Mouse (Mus musculus): ENCODE measurements around the gene Fam20c. TPM values are rescaled to one million over a fixed set of nuclear protein-coding genes. Genes with fewer than 3 reads are reported as not detected.

Fam20c gene
- polyA plus RNA-seq, 1 experiment from 2014 or later, result 11.2 TPM

DNA sequence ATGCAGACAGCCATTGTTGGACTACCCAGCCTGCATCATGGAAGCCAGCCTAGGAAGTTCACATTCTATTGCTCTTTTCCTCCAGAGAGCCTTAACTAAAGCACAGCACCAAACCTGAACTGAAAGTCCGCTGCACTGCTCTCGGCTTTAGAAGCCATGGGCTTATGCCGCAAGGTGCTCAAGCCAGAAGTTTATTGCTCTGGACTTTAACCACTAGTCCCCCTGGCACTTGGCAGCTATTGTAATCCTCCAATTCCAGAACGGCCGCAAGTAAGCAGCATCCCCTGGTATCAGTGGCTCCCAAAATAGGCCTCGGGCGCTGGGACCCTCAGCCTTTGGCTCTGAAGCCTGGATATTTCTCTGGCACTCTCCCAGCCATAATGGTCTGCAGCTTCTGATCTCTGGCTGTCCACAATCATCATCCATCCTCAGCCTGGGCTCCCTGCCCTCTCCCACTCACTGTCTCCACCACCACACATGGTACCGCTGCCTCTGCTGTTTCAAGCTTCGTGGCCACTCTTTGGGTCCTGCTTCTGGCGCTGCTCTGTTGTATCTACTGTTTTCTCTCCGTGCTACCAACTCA is 20.9 kb upstream of the Fam20c start:
- H3K4me2 ChIP-seq (ENCODE audit: low read depth, low read length, severe bottlenecking), result no peak overlapping the region
- no peak overlapping the region for H3K9ac ChIP-seq (ENCODE audit: low read length)
- no peaks in the 10 kb centered on the region for H3K4me1 ChIP-seq (replicated peaks; ENCODE audit: control insufficient read depth, insufficient read depth, low read length)
- ATAC-seq (replicated peaks; ENCODE audit: low FRiP score) (no peak), DNase-seq (ENCODE audit: low spot score) (no peak)
- H3K9me3 ChIP-seq (ENCODE audit: control insufficient read depth, low read length), result no peaks in the 10 kb centered on the region
- WGBS, result 93% methylated on average over 11 of the region's 11 CpGs
- H3K36me3 ChIP-seq (ENCODE audit: control insufficient read depth, insufficient read depth, low read length), result no peaks in the 10 kb centered on the region
- no peak overlapping the region for H3K27ac ChIP-seq (ENCODE audit: low read depth, low read length)
- no peaks in the 10 kb centered on the region for H3K27me3 ChIP-seq (ENCODE audit: control insufficient read depth, insufficient read depth, low read length)
- no peak overlapping the region for H3K4me3 ChIP-seq (ENCODE audit: low read depth, low read length)

DNA sequence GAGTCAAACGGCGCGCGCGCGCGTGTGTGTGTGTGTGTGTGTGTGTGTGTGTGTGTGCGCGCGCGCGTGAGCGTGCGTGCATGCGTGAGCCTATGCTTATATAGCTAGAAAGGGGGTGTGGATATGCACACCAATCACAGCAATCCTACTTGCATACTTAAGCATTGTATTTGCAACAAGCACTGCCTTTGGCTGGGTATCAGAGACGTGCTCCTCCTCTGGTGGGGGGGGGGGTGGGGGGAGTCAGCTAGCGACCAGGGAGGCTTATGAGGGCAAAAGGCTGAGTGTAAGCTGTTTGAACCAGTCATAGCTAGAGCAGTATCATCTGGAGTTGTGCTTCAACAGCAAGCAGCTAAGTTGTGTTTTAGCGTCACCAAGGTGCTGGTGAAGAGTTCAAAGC is 20.3 kb upstream of the Fam20c start:
- Histone ChIP-seq H3K9me3 (ENCODE audit: control insufficient read depth, low read length) (no peaks in the 10 kb centered on the region), H3K27me3 (ENCODE audit: control insufficient read depth, insufficient read depth, low read length) (no peaks in the 10 kb centered on the region), H3K4me3 (ENCODE audit: low read depth, low read length) (no peak overlapping the region), H3K9ac (ENCODE audit: low read length) (no peak overlapping the region), H3K36me3 (ENCODE audit: control insufficient read depth, insufficient read depth, low read length) (no peaks in the 10 kb centered on the region), H3K4me1 (replicated peaks; ENCODE audit: control insufficient read depth, insufficient read depth, low read length) (no peaks in the 10 kb centered on the region), H3K4me2 (ENCODE audit: low read depth, low read length, severe bottlenecking) (no peak overlapping the region), H3K27ac (ENCODE audit: low read depth, low read length) (no peak overlapping the region)
- 90% methylated on average over 18 of the region's 18 CpGs for WGBS
- no peak for DNase-seq (ENCODE audit: low spot score)
- ATAC-seq (replicated peaks; ENCODE audit: low FRiP score), result no peak

DNA sequence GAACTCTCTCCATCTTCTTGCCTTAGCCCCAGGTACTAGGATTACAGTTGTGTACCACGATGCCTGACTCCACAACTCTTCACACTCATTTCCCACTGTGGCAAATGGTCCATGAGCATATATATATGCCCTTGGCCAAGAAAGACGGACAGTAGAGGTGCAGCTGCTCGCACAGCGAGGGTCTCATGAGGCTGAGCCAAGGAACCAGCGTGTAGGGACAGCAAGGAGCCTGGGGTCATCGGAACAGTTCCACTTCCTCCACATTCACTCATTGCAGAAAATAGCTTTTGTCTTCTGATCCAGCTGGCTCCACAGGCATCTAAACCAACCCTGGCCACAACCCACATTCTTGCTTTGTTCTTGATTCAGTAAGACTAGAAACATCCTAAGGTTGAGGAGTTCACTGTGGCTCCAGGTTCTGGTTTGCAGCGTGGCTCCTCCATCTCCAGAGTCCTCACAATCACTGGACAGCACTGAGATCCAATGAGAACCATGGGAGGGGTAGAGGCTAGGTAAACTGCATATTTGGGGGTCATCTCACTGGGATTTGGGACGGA is 19.0 kb upstream of the Fam20c start:
- DNase-seq (ENCODE audit: low spot score), result no peak
- WGBS, result 89% methylated on average over 8 of the region's 8 CpGs
- Histone ChIP-seq H3K9ac (ENCODE audit: low read length) (no peak overlapping the region), H3K4me1 (replicated peaks; ENCODE audit: control insufficient read depth, insufficient read depth, low read length) (no peaks in the 10 kb centered on the region), H3K27me3 (ENCODE audit: control insufficient read depth, insufficient read depth, low read length) (no peaks in the 10 kb centered on the region), H3K9me3 (ENCODE audit: control insufficient read depth, low read length) (no peaks in the 10 kb centered on the region), H3K4me3 (ENCODE audit: low read depth, low read length) (no peak overlapping the region), H3K27ac (ENCODE audit: low read depth, low read length) (no peak overlapping the region), H3K36me3 (ENCODE audit: control insufficient read depth, insufficient read depth, low read length) (no peaks in the 10 kb centered on the region), H3K4me2 (ENCODE audit: low read depth, low read length, severe bottlenecking) (no peak overlapping the region)
- no peak for ATAC-seq (replicated peaks; ENCODE audit: low FRiP score)

DNA sequence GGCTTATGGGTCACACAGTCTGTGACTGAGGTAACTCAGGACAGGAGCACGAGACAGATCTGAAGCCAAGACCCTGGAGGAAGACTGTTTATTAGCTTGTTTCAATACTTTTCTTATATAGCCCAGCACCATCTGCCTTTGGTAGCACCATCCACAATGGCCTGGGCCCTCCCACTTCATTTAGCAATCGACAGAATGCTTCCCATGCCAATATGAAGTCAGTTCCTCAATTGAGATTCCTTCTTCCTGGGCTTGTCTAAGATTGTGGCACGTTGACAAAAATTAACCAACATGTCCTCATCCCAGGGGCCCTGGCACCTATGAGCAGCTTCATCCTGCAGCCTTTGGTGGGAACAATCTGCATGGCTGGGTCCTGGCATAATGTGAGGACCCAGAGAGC is 14.2 kb upstream of the Fam20c start:
- H3K4me3 ChIP-seq (ENCODE audit: low read depth, low read length), result no peak overlapping the region
- H3K9me3 ChIP-seq (ENCODE audit: control insufficient read depth, low read length), result no peaks in the 10 kb centered on the region
- no peaks in the 10 kb centered on the region for H3K36me3 ChIP-seq (ENCODE audit: control insufficient read depth, insufficient read depth, low read length)
- H3K4me2 ChIP-seq (ENCODE audit: low read depth, low read length, severe bottlenecking), result no peak overlapping the region
- H3K27ac ChIP-seq (ENCODE audit: low read depth, low read length), result no peak overlapping the region
- DNase-seq (ENCODE audit: low spot score) (no peak), ATAC-seq (replicated peaks; ENCODE audit: low FRiP score) (no peak)
- H3K9ac ChIP-seq (ENCODE audit: low read length), result no peak overlapping the region
- H3K27me3 ChIP-seq (ENCODE audit: control insufficient read depth, insufficient read depth, low read length), result no peaks in the 10 kb centered on the region
- 85% methylated on average over 3 of the region's 3 CpGs for WGBS
- H3K4me1 ChIP-seq (replicated peaks; ENCODE audit: control insufficient read depth, insufficient read depth, low read length), result no peaks in the 10 kb centered on the region

DNA sequence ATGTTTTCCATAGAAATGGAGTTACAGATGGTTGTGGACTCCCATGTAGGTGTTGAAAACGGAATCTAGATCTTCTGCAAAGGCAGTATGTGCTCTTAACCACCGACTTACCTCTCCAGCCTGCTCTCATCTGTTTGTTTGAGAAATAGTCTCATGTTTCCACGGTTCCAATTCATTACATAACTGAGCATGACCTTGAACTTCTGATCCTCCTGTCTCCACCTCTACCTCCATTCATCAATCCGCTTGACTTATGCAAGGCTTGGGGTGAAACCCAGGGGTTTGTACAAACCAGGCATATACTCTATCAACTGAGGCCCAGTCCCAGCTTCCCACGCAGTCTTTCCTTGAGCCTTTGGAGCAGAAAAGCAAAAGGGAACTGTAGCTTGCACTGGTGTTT is 12.8 kb upstream of the Fam20c start:
- Histone ChIP-seq H3K4me1 (replicated peaks; ENCODE audit: control insufficient read depth, insufficient read depth, low read length) (no peaks in the 10 kb centered on the region), H3K9me3 (ENCODE audit: control insufficient read depth, low read length) (no peaks in the 10 kb centered on the region), H3K27me3 (ENCODE audit: control insufficient read depth, insufficient read depth, low read length) (no peaks in the 10 kb centered on the region), H3K27ac (ENCODE audit: low read depth, low read length) (no peak overlapping the region), H3K4me3 (ENCODE audit: low read depth, low read length) (no peak overlapping the region), H3K4me2 (ENCODE audit: low read depth, low read length, severe bottlenecking) (no peak overlapping the region), H3K36me3 (ENCODE audit: control insufficient read depth, insufficient read depth, low read length) (no peaks in the 10 kb centered on the region), H3K9ac (ENCODE audit: low read length) (no peak overlapping the region)
- 83% methylated on average over 5 of the region's 5 CpGs for WGBS
- ATAC-seq (replicated peaks; ENCODE audit: low FRiP score) (no peak), DNase-seq (ENCODE audit: low spot score) (no peak)

DNA sequence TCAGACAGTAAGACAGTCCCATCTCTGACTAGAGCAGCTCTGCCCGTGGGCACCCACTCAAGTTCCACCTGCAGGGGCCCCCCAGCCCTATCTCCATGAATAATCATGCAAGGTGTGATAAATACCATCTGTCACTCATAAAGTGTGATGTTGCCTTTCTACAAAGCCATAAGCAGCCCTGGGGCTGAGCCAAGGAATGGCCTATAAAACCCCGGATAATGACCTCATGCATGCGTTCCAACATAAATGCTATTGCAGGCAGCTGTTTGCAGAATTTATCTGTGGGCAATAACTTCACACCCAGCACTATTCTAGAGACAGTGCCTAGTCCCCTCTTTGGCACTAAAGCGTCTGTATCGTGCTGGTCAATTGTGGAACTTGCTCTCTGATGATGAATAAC is 12.0 kb upstream of the Fam20c start:
- Histone ChIP-seq H3K4me1 (replicated peaks; ENCODE audit: control insufficient read depth, insufficient read depth, low read length) (no peaks in the 10 kb centered on the region), H3K4me3 (ENCODE audit: low read depth, low read length) (no peak overlapping the region), H3K4me2 (ENCODE audit: low read depth, low read length, severe bottlenecking) (no peak overlapping the region), H3K27ac (ENCODE audit: low read depth, low read length) (no peak overlapping the region), H3K9me3 (ENCODE audit: control insufficient read depth, low read length) (no peaks in the 10 kb centered on the region), H3K27me3 (ENCODE audit: control insufficient read depth, insufficient read depth, low read length) (no peaks in the 10 kb centered on the region), H3K36me3 (ENCODE audit: control insufficient read depth, insufficient read depth, low read length) (no peaks in the 10 kb centered on the region), H3K9ac (ENCODE audit: low read length) (no peak overlapping the region)
- DNase-seq (ENCODE audit: low spot score), result no peak
- ATAC-seq (replicated peaks; ENCODE audit: low FRiP score), result no peak
- WGBS, result 91% methylated on average over 5 of the region's 5 CpGs

DNA sequence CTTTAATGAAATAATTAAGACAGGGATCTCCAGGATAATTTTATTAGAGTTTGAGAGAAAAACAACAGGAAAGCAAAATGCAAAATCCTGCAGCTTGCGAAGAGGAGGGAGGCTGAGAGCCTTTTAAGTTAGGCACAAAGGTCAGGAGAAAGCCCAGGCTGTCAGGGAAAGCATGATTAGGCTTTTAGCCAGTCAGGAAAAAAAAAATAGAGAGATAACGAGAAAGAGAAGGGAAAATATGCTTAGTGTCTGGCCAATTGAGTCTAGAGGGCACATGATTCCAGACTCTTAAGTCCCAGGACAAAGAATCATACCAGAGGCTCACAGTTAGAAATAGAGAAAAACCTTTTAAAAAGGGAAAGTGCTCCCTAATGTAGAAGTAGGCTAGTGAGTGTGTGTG is 10.7 kb upstream of the Fam20c start:
- Histone ChIP-seq H3K4me2 (ENCODE audit: low read depth, low read length, severe bottlenecking) (no peak overlapping the region), H3K9me3 (ENCODE audit: control insufficient read depth, low read length) (no peaks in the 10 kb centered on the region), H3K27me3 (ENCODE audit: control insufficient read depth, insufficient read depth, low read length) (no peaks in the 10 kb centered on the region), H3K4me3 (ENCODE audit: low read depth, low read length) (no peak overlapping the region), H3K36me3 (ENCODE audit: control insufficient read depth, insufficient read depth, low read length) (no peaks in the 10 kb centered on the region), H3K4me1 (replicated peaks; ENCODE audit: control insufficient read depth, insufficient read depth, low read length) (no peaks in the 10 kb centered on the region), H3K27ac (ENCODE audit: low read depth, low read length) (no peak overlapping the region), H3K9ac (ENCODE audit: low read length) (no peak overlapping the region)
- no peak for ATAC-seq (replicated peaks; ENCODE audit: low FRiP score)
- DNase-seq (ENCODE audit: low spot score), result no peak
- 37% methylated on average over 2 of the region's 2 CpGs for WGBS

DNA sequence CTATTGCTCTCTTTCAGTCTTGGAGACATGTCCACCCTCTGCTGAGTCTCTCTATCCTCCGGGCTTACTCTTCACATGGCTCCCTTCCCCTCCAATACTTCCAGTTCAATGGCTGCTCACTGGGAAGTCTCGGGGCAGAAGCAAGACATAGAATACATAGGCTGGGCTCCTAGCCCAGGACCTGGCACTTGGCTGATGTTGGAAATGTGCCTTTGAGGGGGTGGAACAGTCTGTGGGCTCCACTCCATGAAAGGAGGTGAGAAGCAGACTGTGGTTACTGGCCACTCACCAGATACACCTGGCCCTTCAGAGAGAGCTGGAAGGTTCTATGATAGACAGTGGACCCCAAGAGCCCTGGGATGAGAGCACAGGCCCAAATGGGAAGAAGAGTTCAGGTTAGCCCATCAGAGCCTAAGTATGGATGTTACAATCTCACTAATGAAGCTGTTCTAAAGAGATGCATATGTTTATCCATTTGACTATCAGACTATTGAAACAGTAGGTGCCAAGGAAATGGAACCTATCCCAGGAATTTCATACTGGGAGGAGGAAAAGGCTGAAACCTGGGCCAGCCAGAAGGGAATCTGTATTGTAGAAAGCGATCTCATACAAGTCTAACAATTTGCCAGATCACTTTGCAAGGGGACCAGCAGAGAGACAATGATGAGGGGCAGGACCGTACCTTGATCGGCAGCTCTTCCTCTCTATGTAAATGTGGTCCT is 8.8 kb upstream of the Fam20c start:
- no peak overlapping the region for H3K4me3 ChIP-seq (ENCODE audit: low read depth, low read length)
- no peaks in the 10 kb centered on the region for H3K4me1 ChIP-seq (replicated peaks; ENCODE audit: control insufficient read depth, insufficient read depth, low read length)
- no peak for ATAC-seq (replicated peaks; ENCODE audit: low FRiP score)
- no peaks in the 10 kb centered on the region for H3K9me3 ChIP-seq (ENCODE audit: control insufficient read depth, low read length)
- no peaks in the 10 kb centered on the region for H3K27me3 ChIP-seq (ENCODE audit: control insufficient read depth, insufficient read depth, low read length)
- H3K27ac ChIP-seq (ENCODE audit: low read depth, low read length), result no peak overlapping the region
- no peak for DNase-seq (ENCODE audit: low spot score)
- H3K4me2 ChIP-seq (ENCODE audit: low read depth, low read length, severe bottlenecking), result no peak overlapping the region
- H3K36me3 ChIP-seq (ENCODE audit: control insufficient read depth, insufficient read depth, low read length), result no peaks in the 10 kb centered on the region
- whole genome bisulfite sequencing, result 90% methylated on average over 5 of the region's 5 CpGs
- H3K9ac ChIP-seq (ENCODE audit: low read length), result no peak overlapping the region

DNA sequence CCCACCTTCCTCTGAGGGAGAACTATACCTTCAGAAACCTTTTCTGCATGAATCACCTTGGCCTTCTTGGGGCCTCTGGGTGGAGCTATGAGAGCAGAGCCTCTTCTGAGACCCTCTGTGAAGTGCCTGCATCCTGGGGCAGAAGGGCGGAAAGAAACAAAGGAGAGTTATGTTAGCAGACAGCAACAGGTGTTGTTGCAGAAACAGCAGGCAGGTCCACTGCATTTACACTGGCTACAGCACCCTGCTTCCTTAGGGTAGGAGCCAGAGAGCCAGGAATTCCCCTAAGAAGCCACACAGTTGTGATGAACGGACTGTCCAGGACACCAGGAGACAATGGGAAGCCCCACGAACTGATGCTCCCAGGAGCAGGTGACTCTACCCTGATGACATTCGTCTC is 1.0 kb upstream of the Fam20c start:
- Histone ChIP-seq H3K27me3 (ENCODE audit: control insufficient read depth, insufficient read depth, low read length) (peaks cover 17% of the 10 kb centered on the region), H3K4me2 (ENCODE audit: low read depth, low read length, severe bottlenecking) (0 out of 2 replicates have a peak overlapping the region, but pooled peaks have one; percentile 98), H3K4me1 (replicated peaks; ENCODE audit: control insufficient read depth, insufficient read depth, low read length) (peaks cover 10% of the 10 kb centered on the region; the same call in 1 of the 2 replicates), H3K36me3 (ENCODE audit: control insufficient read depth, insufficient read depth, low read length) (no peaks in the 10 kb centered on the region), H3K9me3 (ENCODE audit: control insufficient read depth, low read length) (no peaks in the 10 kb centered on the region), H3K4me3 (ENCODE audit: low read depth, low read length) (no peak overlapping the region), H3K27ac (ENCODE audit: low read depth, low read length) (no peak overlapping the region), H3K9ac (ENCODE audit: low read length) (no peak overlapping the region)
- WGBS, result 58% methylated on average over 4 of the region's 4 CpGs
- DNase-seq (ENCODE audit: low spot score) (no peak), ATAC-seq (replicated peaks; ENCODE audit: low FRiP score) (no peak)
